Mouse (Mus musculus): ENCODE results near the gene Arl4d. TPM values are rescaled to one million over a fixed set of nuclear protein-coding genes. Genes with fewer than 3 reads are reported as not detected.
A peak's percentile ranks its signal among the peaks of the same experiment; 100 is the strongest.

Gene Arl4d
- total RNA-seq, 2 experiments from 2014 or later, result 23.4 to 23.5 TPM

DNA sequence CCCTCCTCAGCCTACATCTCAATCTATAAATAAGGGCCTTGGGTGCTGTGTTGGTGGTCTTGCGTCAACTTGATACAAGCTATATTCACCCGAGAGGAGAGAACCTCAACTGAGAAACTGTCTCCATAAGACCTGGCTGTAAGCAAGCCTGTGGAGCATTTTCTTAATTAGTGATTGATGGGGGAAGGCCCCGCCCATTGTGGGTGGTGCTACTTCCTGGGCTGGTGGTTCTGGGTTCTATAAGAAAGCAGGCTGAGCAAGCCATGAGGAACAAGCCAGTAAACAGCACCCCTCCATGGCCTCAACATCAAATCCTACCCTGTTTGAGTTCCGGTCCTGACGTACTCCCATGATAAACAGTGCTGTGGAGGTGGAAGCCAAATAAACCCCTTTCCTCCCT lies 8.8 kb downstream of the Arl4d start:
- no peak for DNase-seq
- intact Hi-C loops (cut with DNase I), result no loop called here

GRCm38 (mm10) chr11:101675349-101675748 lies 10.0 kb downstream of the Arl4d start:
- DNase-seq, result no peak
- intact Hi-C loops (cut with DNase I), result no loop called here

DNA sequence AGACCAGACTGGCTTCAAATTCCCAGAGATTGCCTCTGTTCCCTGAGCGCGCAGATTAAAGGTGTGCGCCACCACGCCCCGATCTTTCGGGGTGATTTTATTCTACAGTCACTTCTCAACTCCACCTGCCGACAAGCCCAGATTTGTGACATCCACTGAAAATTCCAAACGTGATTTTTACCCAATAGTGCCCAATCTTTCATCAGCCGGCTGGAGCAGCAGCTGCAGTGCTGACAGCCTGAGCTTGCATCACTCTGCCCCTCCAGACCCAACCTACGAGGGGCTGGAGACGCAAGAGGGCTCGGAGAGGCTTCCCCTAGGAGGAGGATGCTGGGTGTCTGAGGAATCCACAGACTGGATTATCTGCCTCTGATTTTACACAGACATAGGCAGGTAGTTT lies 12.3 kb downstream of the Arl4d start:
- intact Hi-C loops (cut with DNase I), result no loop called here
- no peak for DNase-seq

GRCm38 (mm10) chr11:101678770-101679169 lies 13.4 kb downstream of the Arl4d start:
- intact Hi-C loops (cut with DNase I), result no loop called here
- no peak for DNase-seq

- peak in 1 of 2 experiments; percentile 19 for DNase-seq
- intact Hi-C loops (cut with DNase I), result no loop called here
Measured at GRCm38 (mm10) chr11:101679907-101680306, 14.6 kb downstream of the Arl4d start.

DNA sequence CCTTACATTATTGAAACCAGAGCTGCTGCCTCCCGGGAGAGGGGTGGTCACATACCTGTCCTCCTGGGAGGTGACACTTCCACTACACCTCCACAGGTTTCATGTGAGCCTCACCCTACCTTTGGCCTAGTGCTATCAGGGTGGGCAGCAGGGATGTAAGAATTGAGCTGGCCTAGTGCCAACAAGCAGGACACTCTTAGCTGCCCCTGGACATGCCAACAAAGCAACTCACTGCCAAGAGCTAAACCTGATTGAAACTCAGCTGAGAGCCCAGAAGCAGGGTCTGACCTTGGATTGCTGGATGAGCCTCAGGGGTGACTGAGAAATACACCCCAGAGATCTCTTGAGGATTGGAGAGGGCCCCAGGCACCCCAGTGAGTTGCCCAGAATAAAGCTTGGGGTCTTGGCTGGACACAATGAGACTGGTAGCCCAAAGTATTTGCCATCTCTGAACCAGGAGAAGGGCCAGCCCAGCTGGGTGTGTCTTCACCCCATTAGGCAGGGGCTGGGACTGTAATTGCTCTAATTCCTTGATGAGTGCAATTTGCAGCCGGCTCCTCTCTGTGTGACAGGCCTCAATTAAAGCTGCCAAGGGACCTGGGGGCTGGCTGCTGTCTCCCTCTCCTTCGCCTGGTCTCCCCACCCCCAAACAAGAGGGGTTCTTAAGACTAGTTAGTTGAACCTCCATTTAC lies 15.4 kb downstream of the Arl4d start:
- intact Hi-C loops (cut with DNase I), result no loop called here
- DNase-seq, result no peak

GRCm38 (mm10) chr11:101681968-101682367 lies 16.6 kb downstream of the Arl4d start:
- DNase-seq, result no peak
- intact Hi-C loops (cut with DNase I), result no loop called here

- DNase-seq, result no peak
- intact Hi-C loops (cut with DNase I), result no loop called here
Measured at GRCm38 (mm10) chr11:101682410-101682960, 17.1 kb downstream of the Arl4d start.

DNA sequence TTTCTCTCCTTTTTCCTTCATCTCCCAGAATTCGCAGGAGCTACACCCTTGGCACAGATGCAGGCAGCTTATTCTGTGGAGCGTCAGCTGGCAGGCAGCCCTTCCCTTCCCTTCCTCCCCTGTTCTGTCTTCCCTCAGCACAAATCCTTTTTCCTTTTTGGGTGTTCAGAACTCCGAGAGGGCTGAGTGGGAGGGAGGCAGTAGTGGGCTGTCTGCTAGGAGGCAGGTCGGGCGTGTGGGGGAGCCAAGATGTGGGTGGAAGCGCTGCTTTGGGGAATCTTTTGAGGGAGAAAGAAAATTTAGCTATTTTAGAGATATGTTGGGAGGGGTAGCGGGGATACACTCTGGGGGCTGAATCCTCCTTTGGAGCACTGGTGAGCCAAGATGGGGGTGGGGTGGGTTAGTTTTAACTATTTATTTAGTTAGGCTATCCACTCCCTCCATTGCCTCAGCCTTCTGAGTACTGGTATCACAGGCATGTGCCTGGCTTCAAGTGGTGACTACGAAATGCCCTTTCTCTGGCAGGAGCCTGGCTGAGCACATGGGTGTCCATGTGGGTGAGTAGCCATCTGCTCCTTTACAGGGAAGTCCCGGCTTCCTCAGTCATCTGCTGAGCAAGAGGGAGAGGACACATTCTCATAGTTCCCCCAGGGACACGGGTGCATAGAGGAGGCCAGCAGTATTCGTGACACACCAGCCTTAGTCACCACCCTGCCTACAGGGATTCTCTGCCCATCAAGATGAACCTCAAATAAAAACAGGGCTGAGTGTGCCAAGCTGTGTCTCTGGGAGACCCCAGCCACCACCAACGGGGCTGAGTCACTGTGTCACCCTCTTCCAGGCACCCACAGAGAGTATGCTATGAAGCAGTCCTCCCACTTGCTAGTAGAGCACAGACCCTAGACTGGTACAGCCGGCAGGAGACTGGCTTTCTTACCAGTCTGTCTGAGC lies 22.3 kb downstream of the Arl4d start:
- intact Hi-C loops (cut with DNase I), result no loop called here
- DNase-seq, result peak; percentile 60 to 65

DNA sequence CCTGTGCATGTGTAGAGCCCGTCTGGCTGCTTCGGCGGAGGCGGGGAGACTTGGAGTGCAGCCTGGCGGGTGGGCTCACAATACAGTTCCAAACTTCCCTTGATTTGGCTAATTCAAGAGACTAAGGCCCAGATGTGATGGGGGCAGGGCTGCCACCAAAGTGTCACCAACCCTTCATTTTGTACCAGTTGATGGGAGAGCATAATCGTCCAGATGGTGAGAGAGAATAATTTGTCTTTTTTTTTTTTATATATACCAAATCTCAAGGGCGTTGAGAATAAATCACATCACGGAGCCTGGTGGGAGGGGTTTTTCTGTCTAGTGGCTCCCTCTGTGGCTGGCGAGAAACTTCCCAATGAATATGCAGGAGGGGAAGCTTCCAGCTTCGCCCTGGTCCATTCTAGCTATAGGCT lies 24.4 kb downstream of the Arl4d start:
- intact Hi-C loops (cut with DNase I), result no loop called here
- no peak for DNase-seq

DNA sequence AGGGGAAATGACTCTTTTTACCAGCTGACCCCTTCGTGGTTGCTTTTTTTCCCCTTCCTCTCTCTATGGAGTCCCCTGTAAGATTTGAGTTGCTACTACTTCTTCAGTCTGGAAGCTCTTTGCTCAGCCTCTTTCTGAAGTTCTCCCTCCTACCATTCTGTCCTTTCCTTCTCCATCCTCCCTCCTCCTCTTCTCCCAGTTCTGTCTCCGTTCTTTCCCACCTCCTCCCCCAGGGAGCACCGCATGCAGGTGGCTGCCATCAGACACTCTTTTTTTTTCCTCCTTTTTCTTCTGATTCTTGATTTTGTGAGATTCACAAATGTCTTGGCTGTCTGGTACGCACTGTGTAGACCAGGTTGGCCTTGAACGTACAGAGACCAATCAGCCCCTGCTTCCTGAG lies 25.0 kb downstream of the Arl4d start:
- intact Hi-C loops (cut with DNase I), result no loop called here

GRCm38 (mm10) chr11:101695906-101696661 lies 30.7 kb downstream of the Arl4d start:
- DNase-seq, result no peak
- intact Hi-C loops (cut with DNase I), result no loop called here

More for the DNA sequence above, 25.0 kb downstream of the Arl4d start:
- no peak for DNase-seq

- intact Hi-C loops (cut with DNase I), result no loop called here
- DNase-seq, result no peak
Measured at GRCm38 (mm10) chr11:101697156-101697861, 32.0 kb downstream of the Arl4d start.

DNA sequence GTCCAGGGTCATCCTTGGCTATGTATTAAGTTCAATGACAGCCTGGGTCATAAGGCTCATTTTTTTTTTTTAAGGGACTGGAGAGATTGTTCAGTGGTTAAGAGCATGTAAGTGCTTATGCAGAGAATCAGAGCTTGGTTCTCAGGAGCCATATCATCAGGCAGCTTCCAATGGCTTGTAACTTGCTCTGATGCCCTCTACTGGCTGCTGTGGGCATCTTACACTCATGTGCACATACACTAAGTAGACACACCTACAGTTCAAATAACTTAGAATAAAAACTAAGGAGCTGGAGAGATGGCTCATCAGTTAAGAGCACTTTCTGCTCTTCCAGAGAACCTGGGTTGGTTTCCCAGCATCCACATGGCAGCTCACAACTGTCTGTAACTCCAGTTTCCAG lies 32.8 kb downstream of the Arl4d start:
- DNase-seq, result no peak
- intact Hi-C loops (cut with DNase I), result no loop called here

DNA sequence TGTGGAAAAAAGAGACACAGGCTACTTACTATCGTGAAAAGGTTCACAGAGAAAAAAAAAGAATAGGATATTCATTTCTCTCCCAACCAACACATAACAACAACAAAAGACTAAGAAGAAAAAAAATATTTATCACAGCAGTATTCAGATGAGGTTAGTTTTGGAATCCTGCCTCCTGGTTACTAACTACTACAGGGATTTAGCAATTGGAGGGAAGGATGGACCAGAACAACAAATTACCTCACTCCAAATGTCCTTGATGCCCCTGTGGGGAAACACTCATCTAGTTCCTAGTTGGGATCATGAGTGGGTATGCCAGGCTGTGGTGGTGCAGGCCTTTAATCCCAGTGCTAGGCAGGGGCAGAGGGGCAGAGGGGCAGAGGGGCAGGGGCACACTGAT lies 34.2 kb downstream of the Arl4d start:
- no peak for DNase-seq
- intact Hi-C loops (cut with DNase I), result no loop called here

DNA sequence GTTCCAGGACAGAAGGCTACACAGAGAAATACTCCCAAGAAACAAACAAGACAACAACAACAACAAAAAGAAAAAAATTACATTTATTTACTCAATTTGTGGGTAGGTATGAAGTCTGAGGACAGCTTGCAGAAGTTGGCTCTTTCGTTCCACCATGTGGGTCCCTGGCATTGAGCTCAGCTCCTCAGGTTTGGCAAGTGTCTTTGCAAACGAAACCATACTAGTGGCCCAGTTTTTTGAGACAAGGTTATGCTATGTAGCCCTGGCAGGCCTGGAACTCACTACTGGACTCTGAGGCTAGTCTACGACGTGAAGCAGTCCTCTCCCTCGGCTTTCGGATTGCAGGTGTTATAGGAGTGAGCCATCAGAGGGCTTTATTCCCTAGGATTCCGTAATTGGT lies 34.6 kb downstream of the Arl4d start:
- intact Hi-C loops (cut with DNase I), result loop anchor here (2.0 kb wide), 1 partner anchor 31 kb away; no protein-coding TSS in a partner anchor
- no peak for DNase-seq

DNA sequence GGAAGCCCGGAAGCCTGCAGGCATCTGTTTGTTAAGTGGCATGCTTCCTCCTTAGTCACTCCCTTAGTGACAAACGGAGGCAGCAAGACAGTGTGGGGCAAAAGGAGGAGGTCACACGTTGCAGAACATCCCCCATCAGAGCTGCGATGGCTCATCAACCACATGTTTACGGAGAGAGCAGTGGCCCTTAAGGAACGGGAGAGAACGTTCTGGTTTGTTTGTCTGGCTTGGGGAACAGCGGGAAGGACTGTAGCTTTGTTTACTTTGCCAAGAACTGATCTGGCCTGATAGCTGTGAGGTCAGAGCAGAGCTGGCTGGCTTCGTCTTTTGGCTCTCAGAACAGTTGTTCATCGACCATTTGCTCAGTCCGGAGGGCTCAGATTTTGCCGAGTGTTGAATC lies 35.1 kb downstream of the Arl4d start:
- DNase-seq, result peak; percentile 34 to 40
- intact Hi-C loops (cut with DNase I), result loop anchor here (2.0 kb wide), 1 partner anchor 32 kb away; no protein-coding TSS in a partner anchor

GRCm38 (mm10) chr11:101704081-101704480 lies 38.7 kb downstream of the Arl4d start:
- intact Hi-C loops (cut with DNase I), result no loop called here
- DNase-seq, result no peak

DNA sequence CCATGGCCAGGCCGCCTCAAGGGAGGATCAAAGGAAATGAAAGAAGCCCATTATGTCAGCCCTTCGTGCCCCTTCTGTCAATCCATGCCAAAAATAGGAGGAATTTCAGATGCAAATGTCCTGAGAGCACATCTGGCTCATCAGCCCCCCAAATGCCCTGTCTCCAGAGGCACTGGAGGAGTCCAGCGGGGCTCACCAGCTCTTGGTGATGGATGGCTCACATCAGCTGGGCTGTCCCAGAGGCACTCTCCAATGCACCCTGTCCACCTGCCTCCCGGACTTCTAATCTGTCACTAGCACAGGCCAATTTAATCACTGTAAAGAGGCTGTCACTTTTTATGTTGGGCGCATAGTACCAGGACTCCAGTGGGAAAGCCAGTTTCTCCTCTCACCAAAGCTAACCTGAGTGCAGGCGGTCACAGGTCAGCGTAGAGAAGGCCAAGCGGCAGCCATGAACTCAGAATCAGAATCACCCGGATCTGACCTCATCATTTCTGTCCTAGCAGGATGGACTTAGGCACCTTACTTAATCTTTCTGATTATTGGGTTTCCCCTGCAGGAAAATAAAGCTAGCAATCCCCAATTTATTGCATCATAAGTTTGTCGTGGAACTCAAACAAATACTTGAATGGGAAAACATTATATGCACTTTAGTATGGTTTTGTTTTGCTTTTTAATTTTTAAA lies 41.6 kb downstream of the Arl4d start:
- DNase-seq, result no peak
- intact Hi-C loops (cut with DNase I), result no loop called here
